Mouse (Mus musculus) heart, postnatal 0 days (tissue): ENCODE results near the gene Rgs6. TPM values are rescaled to one million over a fixed set of nuclear protein-coding genes. Genes with fewer than 3 reads are reported as not detected.

Experiments used
- ATAC-seq: fragments of 200-750 bp; cut with Nextera tagmentation; 2 replicates; pipeline ENCODE4 v1.8.0; 2017; ENCODE audit warnings: low read depth, moderate number of reproducible peaks, moderate library complexity; ENCODE audit not compliant: insufficient read depth
- DNase-seq: peaks from one replicate; pipeline ENCODE4 v3.0.0-alpha.2; 2016; ENCODE audit warnings: low spot score
- H3K27ac ChIP-seq: fragments of 300-500 bp; sonication (generic); 2 replicates; pipeline ENCODE4 v1.5.1; 2014; ENCODE audit warnings: low read depth, mild to moderate bottlenecking
- H3K27me3 ChIP-seq: fragments of 300-500 bp; sonication (generic); 2 replicates; pipeline ENCODE4 v1.6.1; 2014; ENCODE audit warnings: low read length, mixed read lengths; ENCODE audit not compliant: control insufficient read depth, insufficient read depth
- H3K36me3 ChIP-seq: fragments of 300-500 bp; sonication (generic); replicated peaks from 2 replicates; pipeline ENCODE4 v1.6.1; 2014; ENCODE audit warnings: low read length, mixed read lengths; ENCODE audit not compliant: control insufficient read depth, insufficient read depth
- H3K4me1 ChIP-seq: fragments of 300-500 bp; sonication (generic); 2 replicates; pipeline ENCODE4 v1.6.1; 2014; ENCODE audit warnings: antibody characterized with exemption; ENCODE audit not compliant: control insufficient read depth, insufficient read depth
- H3K4me2 ChIP-seq: fragments of 300-500 bp; sonication (generic); 2 replicates; pipeline ENCODE4 v1.6.1; 2014; ENCODE audit warnings: low read depth, mild to moderate bottlenecking, low read length, moderate library complexity
- H3K4me3 ChIP-seq: fragments of 300-500 bp; sonication (generic); 2 replicates; pipeline ENCODE4 v1.5.1; 2014; ENCODE audit warnings: low read depth, low read length
- H3K9ac ChIP-seq: fragments of 300-500 bp; sonication (generic); replicated peaks from 2 replicates; pipeline ENCODE4 v1.6.1; 2014; ENCODE audit warnings: low read depth, low read length, mixed read lengths
- H3K9me3 ChIP-seq: fragments of 300-500 bp; sonication (generic); replicated peaks from 2 replicates; pipeline ENCODE4 v1.6.1; 2016; ENCODE audit warnings: low read length; ENCODE audit not compliant: control insufficient read depth
- CTCF ChIP-seq: IDR thresholded peaks from 2 replicates; pipeline ENCODE4 v1.5.1; 2016; ENCODE audit warnings: antibody characterized with exemption, control low read depth, low read depth
- EP300 ChIP-seq: IDR thresholded peaks from 2 replicates; pipeline ENCODE4 v1.6.1; 2016; ENCODE audit warnings: antibody characterized with exemption, low read depth
- WGBS: fragments of 180-500 bp; shearing (Covaris S2); extraction: QIAGEN DNeasy Blood & Tissue Kit; methylation state at CpG from one replicate; pipeline ENCODE4 v1.1.7; 2014; 5-methylcytosine and 5-hydroxymethylcytosine counted together
- polyA plus RNA-seq: library from polyadenylated mRNA; unstranded; fragments of >200 nt; fragmentation: Nextera tagmentation; extraction: Ambion mirVana; gene quantifications from 2 replicates; pipeline ENCODE4 v1.2.1, GENCODE M21; 2015
- total RNA-seq: library from RNA; depleted of rRNA; stranded (reverse); fragments of >200 nt; gene quantifications from 2 replicates; pipeline ENCODE4 v1.2.3, GENCODE M21; 2014; ENCODE audit warnings: low replicate concordance

The Rgs6 gene
- total and polyA plus RNA-seq, 2 experiments from 2014 or later, result 12.1 to 16.5 TPM

DNA sequence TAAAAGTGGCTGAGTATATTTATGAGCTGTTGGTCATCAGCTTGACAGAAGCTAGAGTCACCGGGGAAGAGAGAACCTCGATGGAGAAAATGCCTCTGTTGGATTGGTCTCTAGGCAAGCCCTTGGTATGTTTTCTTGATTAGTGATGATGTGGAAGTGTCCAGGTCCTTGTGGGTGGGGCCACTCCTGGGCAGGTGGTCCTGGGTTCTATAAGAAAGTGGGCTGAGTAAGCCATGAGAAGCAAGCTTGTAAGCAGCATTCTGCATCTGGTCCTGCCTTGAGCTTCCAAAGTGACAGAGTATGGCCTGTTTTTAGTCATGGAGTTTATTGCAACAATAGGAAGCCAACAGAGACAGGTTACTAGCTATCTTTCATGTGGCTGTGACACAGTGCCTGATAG, 10.9 kb downstream of the Rgs6 start:
- no peak overlapping the region for H3K27ac ChIP-seq
- ATAC-seq, result no peak
- H3K4me2 ChIP-seq, result no peak overlapping the region
- WGBS, result 94% methylated on average over 2 of the region's 2 CpGs
- no peaks in the 10 kb centered on the region for H3K9me3 ChIP-seq
- no peak for TF ChIP-seq CTCF
- TF ChIP-seq EP300, result no peak
- DNase-seq, result no peak
- H3K36me3 ChIP-seq, result no peaks in the 10 kb centered on the region
- 0 out of 2 replicates have a peak, but pooled peaks cover under 1% of the 10 kb centered on the region for H3K4me1 ChIP-seq
- no peaks in the 10 kb centered on the region for H3K27me3 ChIP-seq
- no peak overlapping the region for H3K4me3 ChIP-seq
- no peak overlapping the region for H3K9ac ChIP-seq

DNA sequence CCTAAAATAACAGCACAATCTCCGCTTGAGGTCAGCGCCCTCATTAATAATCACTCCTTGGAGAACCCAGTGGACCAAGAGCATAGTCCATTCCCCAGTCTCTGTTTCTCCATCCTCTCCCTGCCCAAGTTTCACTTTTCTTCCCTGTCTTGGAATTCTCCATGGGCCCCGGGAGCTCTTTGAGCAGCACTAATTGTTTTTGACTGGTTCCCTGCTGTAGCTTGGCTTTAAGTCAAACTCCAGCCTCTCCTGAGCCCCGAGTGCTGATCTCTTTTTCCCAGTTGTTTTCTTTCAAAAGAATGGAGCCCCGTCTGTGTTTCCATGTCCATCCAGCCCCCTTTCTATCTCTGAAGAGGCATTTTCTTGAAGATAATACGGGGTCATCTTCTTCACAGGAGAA, 12.3 kb downstream of the Rgs6 start:
- Histone ChIP-seq H3K36me3 (no peaks in the 10 kb centered on the region), H3K4me2 (no peak overlapping the region), H3K9ac (no peak overlapping the region), H3K4me3 (no peak overlapping the region), H3K27me3 (no peaks in the 10 kb centered on the region), H3K9me3 (no peaks in the 10 kb centered on the region), H3K27ac (no peak overlapping the region), H3K4me1 (0 out of 2 replicates have a peak, but pooled peaks cover 5% of the 10 kb centered on the region)
- no peak for ATAC-seq
- WGBS, result 66% methylated on average over 6 of the region's 6 CpGs
- TF ChIP-seq EP300 (no peak), CTCF (no peak)
- DNase-seq, result no peak

DNA sequence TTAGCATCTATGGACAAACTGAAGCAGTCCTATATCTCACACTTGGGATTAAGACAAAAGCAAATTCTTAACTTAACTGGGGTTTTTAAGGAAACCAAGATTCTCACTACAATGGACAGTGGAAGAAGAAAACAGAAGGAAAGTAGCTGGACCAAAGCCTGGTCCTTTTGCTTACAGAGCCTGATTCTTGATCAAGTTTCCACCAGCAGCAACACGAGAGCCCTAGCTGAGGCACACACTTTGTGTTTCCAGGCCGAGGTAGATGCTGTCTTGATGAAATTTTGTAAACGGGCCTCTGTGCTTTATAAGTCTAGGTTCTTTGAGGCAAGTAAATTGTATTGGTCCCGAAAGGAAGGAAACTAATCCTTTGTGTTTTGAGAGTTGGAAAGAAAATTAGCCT, 14.7 kb downstream of the Rgs6 start:
- Histone ChIP-seq H3K4me3 (no peak overlapping the region), H3K4me2 (no peak overlapping the region), H3K27me3 (no peaks in the 10 kb centered on the region), H3K9me3 (no peaks in the 10 kb centered on the region), H3K27ac (no peak overlapping the region), H3K4me1 (0 out of 2 replicates have a peak, but pooled peaks cover 5% of the 10 kb centered on the region), H3K9ac (no peak overlapping the region), H3K36me3 (no peaks in the 10 kb centered on the region)
- WGBS, result 85% methylated on average over 4 of the region's 4 CpGs
- ATAC-seq, result no peak
- DNase-seq, result no peak
- TF ChIP-seq CTCF, result no peak
- no peak for TF ChIP-seq EP300

DNA sequence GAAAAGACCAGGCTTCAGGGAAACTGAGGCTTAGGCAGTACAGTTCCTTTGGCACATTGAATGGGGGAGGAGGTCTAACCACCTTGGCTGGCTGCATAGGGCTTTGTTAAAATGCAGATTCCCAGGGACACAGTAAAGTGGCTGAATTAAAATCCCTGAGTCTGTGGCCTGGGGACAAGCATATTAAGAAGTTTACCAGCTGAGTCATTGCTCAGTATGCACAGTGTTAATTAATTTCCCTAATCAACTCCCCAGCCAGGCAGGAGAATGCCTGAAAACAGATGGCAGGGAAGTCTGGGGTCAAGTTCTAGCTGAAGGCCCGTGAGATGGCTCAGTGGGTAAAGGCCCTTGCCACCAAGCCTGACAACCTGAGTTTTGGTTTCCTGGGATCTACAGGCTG, 15.2 kb downstream of the Rgs6 start:
- Histone ChIP-seq H3K36me3 (no peaks in the 10 kb centered on the region), H3K9ac (no peak overlapping the region), H3K4me1 (0 out of 2 replicates have a peak, but pooled peaks cover 5% of the 10 kb centered on the region), H3K4me2 (no peak overlapping the region), H3K4me3 (no peak overlapping the region), H3K9me3 (no peaks in the 10 kb centered on the region), H3K27me3 (no peaks in the 10 kb centered on the region), H3K27ac (no peak overlapping the region)
- no peak for TF ChIP-seq CTCF
- TF ChIP-seq EP300, result no peak
- DNase-seq, result no peak
- no peak for ATAC-seq
- WGBS, result 91% methylated on average over 1 of the region's 1 CpGs

DNA sequence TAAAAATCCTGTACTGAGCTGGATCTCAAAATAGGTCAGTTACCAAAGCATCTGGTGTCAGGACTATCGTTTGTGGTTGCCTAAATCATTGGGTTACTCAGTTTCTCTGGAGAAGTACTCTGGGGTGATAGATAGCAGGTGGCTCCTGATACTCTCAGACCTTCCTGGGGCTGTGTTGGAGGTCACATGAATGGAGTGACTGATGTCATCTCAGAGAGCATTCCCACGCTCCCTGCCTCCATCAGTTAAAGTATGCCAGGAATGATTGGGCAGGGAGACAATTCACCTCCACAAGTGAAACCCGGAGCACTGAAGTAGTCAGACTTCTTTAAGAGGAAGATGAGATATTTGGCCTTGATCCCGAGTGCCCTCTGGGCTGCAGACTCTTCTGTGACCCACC, 15.9 kb downstream of the Rgs6 start:
- H3K9ac ChIP-seq, result no peak overlapping the region
- H3K4me1 ChIP-seq, result 0 out of 2 replicates have a peak, but pooled peaks cover 5% of the 10 kb centered on the region
- H3K9me3 ChIP-seq, result no peaks in the 10 kb centered on the region
- WGBS, result 25% methylated on average over 4 of the region's 4 CpGs
- ATAC-seq, result peak; percentile 41; the same call in 1 of the 2 replicates
- no peaks in the 10 kb centered on the region for H3K27me3 ChIP-seq
- H3K4me2 ChIP-seq, result no peak overlapping the region
- TF ChIP-seq CTCF, result no peak
- no peak for TF ChIP-seq EP300
- no peaks in the 10 kb centered on the region for H3K36me3 ChIP-seq
- no peak overlapping the region for H3K4me3 ChIP-seq
- H3K27ac ChIP-seq, result no peak overlapping the region
- DNase-seq, result no peak
